Mouse (Mus musculus): ENCODE measurements at regions not wholly inside any gene's neighbourhood (a gene's known extent, or its start where the extent isn't known, plus 50 kb on each side); places are given as distances from the start of the nearest gene placed in this dataset.
A peak's percentile ranks its signal among the peaks of the same experiment; 100 is the strongest.

GRCm38 (mm10) chr1:185588348-185588719 lies 133.7 kb downstream of the Slc30a10 start:
- TF ChIP-seq CTCF (IDR thresholded peaks at IDR 0.05; ENCODE audit: low read depth) (no peak), EP300 (IDR thresholded peaks at IDR 0.05; ENCODE audit: low read depth) (no peak)
- H3K4me2 ChIP-seq (ENCODE audit: low read depth, low read length), result no peak overlapping the region
- no peak overlapping the region for H3K4me3 ChIP-seq (ENCODE audit: low read depth, low read length)
- H3K4me1 ChIP-seq (ENCODE audit: insufficient read depth), result no peaks in the 10 kb centered on the region
- WGBS (ENCODE audit: insufficient replicate concordance), result 70% methylated on average over 4 of the region's 4 CpGs
- DNase-seq (no peak), ATAC-seq (no peak)
- H3K9me3 ChIP-seq (ENCODE audit: low read length), result no peaks in the 10 kb centered on the region
- no peak overlapping the region for H3K27ac ChIP-seq (ENCODE audit: low read depth)
- no peaks in the 10 kb centered on the region for H3K27me3 ChIP-seq (ENCODE audit: insufficient read depth, low read length)
- H3K36me3 ChIP-seq (replicated peaks; ENCODE audit: insufficient read depth, low read length), result no peaks in the 10 kb centered on the region
- H3K9ac ChIP-seq (replicated peaks), result no peak overlapping the region

- no peak overlapping the region for H3K4me3 ChIP-seq (ENCODE audit: low read depth, low read length)
- no peak overlapping the region for H3K27ac ChIP-seq (ENCODE audit: low read depth)
- no peak for DNase-seq
- H3K4me1 ChIP-seq (ENCODE audit: insufficient read depth), result no peaks in the 10 kb centered on the region
- H3K36me3 ChIP-seq (replicated peaks; ENCODE audit: insufficient read depth, low read length), result no peaks in the 10 kb centered on the region
- no peak for TF ChIP-seq EP300 (IDR thresholded peaks at IDR 0.05; ENCODE audit: low read depth)
- no peak for TF ChIP-seq CTCF (IDR thresholded peaks at IDR 0.05; ENCODE audit: low read depth)
- no peaks in the 10 kb centered on the region for H3K27me3 ChIP-seq (ENCODE audit: insufficient read depth, low read length)
- 58% methylated on average over 5 of the region's 5 CpGs for WGBS (ENCODE audit: insufficient replicate concordance)
- H3K9me3 ChIP-seq (ENCODE audit: low read length), result no peaks in the 10 kb centered on the region
- H3K4me2 ChIP-seq (ENCODE audit: low read depth, low read length), result no peak overlapping the region
- ATAC-seq, result peak; percentile 27; the same call in 1 of the 2 replicates
- no peak overlapping the region for H3K9ac ChIP-seq (replicated peaks)
Observed at GRCm38 (mm10) chr1:185596815-185597214, 142.2 kb downstream of the Slc30a10 start.

- Histone ChIP-seq H3K4me3 (ENCODE audit: low read depth, low read length) (no peak overlapping the region), H3K9ac (replicated peaks) (no peak overlapping the region), H3K27me3 (ENCODE audit: insufficient read depth, low read length) (no peaks in the 10 kb centered on the region), H3K4me1 (ENCODE audit: insufficient read depth) (no peaks in the 10 kb centered on the region), H3K27ac (ENCODE audit: low read depth) (no peak overlapping the region), H3K4me2 (ENCODE audit: low read depth, low read length) (no peak overlapping the region), H3K36me3 (replicated peaks; ENCODE audit: insufficient read depth, low read length) (no peaks in the 10 kb centered on the region), H3K9me3 (ENCODE audit: low read length) (no peaks in the 10 kb centered on the region)
- WGBS (ENCODE audit: insufficient replicate concordance), result 77% methylated on average over 7 of the region's 7 CpGs
- ATAC-seq (no peak), DNase-seq (no peak)
- TF ChIP-seq CTCF (IDR thresholded peaks at IDR 0.05; ENCODE audit: low read depth) (no peak), EP300 (IDR thresholded peaks at IDR 0.05; ENCODE audit: low read depth) (no peak)
Observed at GRCm38 (mm10) chr1:185598514-185598913, 143.9 kb downstream of the Slc30a10 start.

- TF ChIP-seq CTCF (IDR thresholded peaks at IDR 0.05; ENCODE audit: low read depth) (no peak), EP300 (IDR thresholded peaks at IDR 0.05; ENCODE audit: low read depth) (no peak)
- DNase-seq (no peak), ATAC-seq (no peak)
- Histone ChIP-seq H3K36me3 (replicated peaks; ENCODE audit: insufficient read depth, low read length) (no peaks in the 10 kb centered on the region), H3K9ac (replicated peaks) (no peak overlapping the region), H3K9me3 (ENCODE audit: low read length) (no peaks in the 10 kb centered on the region), H3K27me3 (ENCODE audit: insufficient read depth, low read length) (no peaks in the 10 kb centered on the region), H3K4me1 (ENCODE audit: insufficient read depth) (no peaks in the 10 kb centered on the region), H3K27ac (ENCODE audit: low read depth) (no peak overlapping the region), H3K4me3 (ENCODE audit: low read depth, low read length) (no peak overlapping the region), H3K4me2 (ENCODE audit: low read depth, low read length) (no peak overlapping the region)
- WGBS (ENCODE audit: insufficient replicate concordance), result 83% methylated on average over 1 of the region's 1 CpGs
Observed at GRCm38 (mm10) chr1:185601166-185601565, 146.5 kb downstream of the Slc30a10 start.

- Histone ChIP-seq H3K9me3 (ENCODE audit: low read length) (no peaks in the 10 kb centered on the region), H3K36me3 (replicated peaks; ENCODE audit: insufficient read depth, low read length) (no peaks in the 10 kb centered on the region), H3K4me2 (ENCODE audit: low read depth, low read length) (no peak overlapping the region), H3K27ac (ENCODE audit: low read depth) (no peak overlapping the region), H3K9ac (replicated peaks) (no peak overlapping the region), H3K4me1 (ENCODE audit: insufficient read depth) (no peaks in the 10 kb centered on the region), H3K4me3 (ENCODE audit: low read depth, low read length) (no peak overlapping the region), H3K27me3 (ENCODE audit: insufficient read depth, low read length) (no peaks in the 10 kb centered on the region)
- ATAC-seq, result no peak
- no peak for DNase-seq
- 66% methylated on average over 4 of the region's 4 CpGs for WGBS (ENCODE audit: insufficient replicate concordance)
- TF ChIP-seq EP300 (IDR thresholded peaks at IDR 0.05; ENCODE audit: low read depth), result no peak
Observed at GRCm38 (mm10) chr1:185605996-185606395, 151.3 kb downstream of the Slc30a10 start.

GRCm38 (mm10) chr1:185607611-185608010 lies 153.0 kb downstream of the Slc30a10 start:
- no peak for TF ChIP-seq CTCF (IDR thresholded peaks at IDR 0.05; ENCODE audit: low read depth)
- no peak for TF ChIP-seq EP300 (IDR thresholded peaks at IDR 0.05; ENCODE audit: low read depth)
- Histone ChIP-seq H3K36me3 (replicated peaks; ENCODE audit: insufficient read depth, low read length) (no peaks in the 10 kb centered on the region), H3K27ac (ENCODE audit: low read depth) (no peak overlapping the region), H3K4me2 (ENCODE audit: low read depth, low read length) (no peak overlapping the region), H3K4me3 (ENCODE audit: low read depth, low read length) (no peak overlapping the region), H3K9ac (replicated peaks) (no peak overlapping the region), H3K9me3 (ENCODE audit: low read length) (no peaks in the 10 kb centered on the region), H3K4me1 (ENCODE audit: insufficient read depth) (no peaks in the 10 kb centered on the region), H3K27me3 (ENCODE audit: insufficient read depth, low read length) (no peaks in the 10 kb centered on the region)
- WGBS (ENCODE audit: insufficient replicate concordance), result 75% methylated on average over 5 of the region's 5 CpGs
- no peak for DNase-seq
- no peak for ATAC-seq

GRCm38 (mm10) chr1:185608440-185608839 lies 153.8 kb downstream of the Slc30a10 start:
- H3K9me3 ChIP-seq (ENCODE audit: low read length), result no peaks in the 10 kb centered on the region
- WGBS (ENCODE audit: insufficient replicate concordance), result 75% methylated on average over 3 of the region's 3 CpGs
- DNase-seq, result no peak
- TF ChIP-seq EP300 (IDR thresholded peaks at IDR 0.05; ENCODE audit: low read depth) (no peak), CTCF (IDR thresholded peaks at IDR 0.05; ENCODE audit: low read depth) (no peak)
- H3K36me3 ChIP-seq (replicated peaks; ENCODE audit: insufficient read depth, low read length), result no peaks in the 10 kb centered on the region
- no peaks in the 10 kb centered on the region for H3K27me3 ChIP-seq (ENCODE audit: insufficient read depth, low read length)
- H3K4me2 ChIP-seq (ENCODE audit: low read depth, low read length), result no peak overlapping the region
- H3K4me1 ChIP-seq (ENCODE audit: insufficient read depth), result no peaks in the 10 kb centered on the region
- no peak overlapping the region for H3K9ac ChIP-seq (replicated peaks)
- no peak for ATAC-seq
- no peak overlapping the region for H3K4me3 ChIP-seq (ENCODE audit: low read depth, low read length)
- H3K27ac ChIP-seq (ENCODE audit: low read depth), result no peak overlapping the region
